Mouse (Mus musculus) myocyte (in vitro differentiated cells): ENCODE results near the gene 4933424G06Rik.

Source experiments
- E2F4 ChIP-seq: IDR thresholded peaks from one replicate; pipeline ENCODE4 v1.6.1; 2011; ENCODE audit warnings: mild to moderate bottlenecking, control low read depth, moderate library complexity; ENCODE audit not compliant: insufficient read depth
- MAX ChIP-seq: IDR thresholded peaks from one replicate; pipeline ENCODE4 v1.6.1; 2011; ENCODE audit warnings: low read depth, mild to moderate bottlenecking, control low read depth
- MYOG ChIP-seq, 3 experiments: IDR thresholded peaks; one replicate each; pipeline ENCODE4 v1.6.1; 2011; ENCODE audit warnings: control low read depth in 2 of 3, low read depth in 2 of 3, mild to moderate bottlenecking in 2 of 3; ENCODE audit not compliant: insufficient read length in 2 of 3, control insufficient read depth in 1 of 3, insufficient read depth in 1 of 3
- POLR2A ChIP-seq: IDR thresholded peaks from one replicate; pipeline ENCODE4 v1.6.1; 2011; ENCODE audit warnings: low read depth, mild to moderate bottlenecking, control low read depth, moderate library complexity; ENCODE audit not compliant: insufficient read length
- REST ChIP-seq: IDR thresholded peaks from one replicate; pipeline ENCODE4 v1.6.1; 2011; ENCODE audit warnings: mild to moderate bottlenecking, control low read depth, moderate library complexity; ENCODE audit not compliant: insufficient read depth, insufficient read length
- TCF12 ChIP-seq: IDR thresholded peaks from one replicate; pipeline ENCODE4 v1.6.1; 2011; ENCODE audit warnings: mild to moderate bottlenecking, control low read depth; ENCODE audit not compliant: poor library complexity, insufficient read depth, severe bottlenecking
- TCF3 ChIP-seq: IDR thresholded peaks from one replicate; pipeline ENCODE4 v1.6.1; 2011; ENCODE audit warnings: low read depth, control low read depth; ENCODE audit not compliant: insufficient read length
- USF1 ChIP-seq: IDR thresholded peaks from one replicate; pipeline ENCODE4 v1.6.1; 2011; ENCODE audit warnings: low read depth, mild to moderate bottlenecking, control low read depth, moderate library complexity

GRCm38 (mm10) chr1:36708626-36709025 lies 1.3 kb upstream of the 4933424G06Rik start:
- TF ChIP-seq POLR2A (no peak), MAX (no peak), MYOG (IDR thresholded peaks at IDR 0.05; ENCODE audit: control insufficient read depth in 1 of 3, insufficient read depth in 1 of 3, insufficient read length in 2 of 3, low read depth in 2 of 3) (no peak), USF1 (no peak), TCF12 (no peak), REST (no peak), E2F4 (no peak), TCF3 (no peak)
